Mouse (Mus musculus) CD8-positive naive resting alpha-beta T cell, adult 2 months (primary cell): Measurements from ENCODE around the gene S1pr5.
"Not testable (repeated sequence)": the region's sequence is repeated elsewhere in the genome, so short reads cannot be mapped to it uniquely, and the experiment has no call there.

Source experiments
- DNase-seq, 2 experiments: peaks; one replicate each; pipeline ENCODE4 v3.0.0; 2022; ENCODE audit warnings: low read depth in 2 of 2, low spot score in 2 of 2

The S1pr5 gene

GRCm38 (mm10) chr9:21238004-21238732 lies 10.1 kb downstream of the S1pr5 start:
- no peak for DNase-seq

GRCm38 (mm10) chr9:21237368-21238003 lies 10.8 kb downstream of the S1pr5 start:
- DNase-seq, result no peak

DNA sequence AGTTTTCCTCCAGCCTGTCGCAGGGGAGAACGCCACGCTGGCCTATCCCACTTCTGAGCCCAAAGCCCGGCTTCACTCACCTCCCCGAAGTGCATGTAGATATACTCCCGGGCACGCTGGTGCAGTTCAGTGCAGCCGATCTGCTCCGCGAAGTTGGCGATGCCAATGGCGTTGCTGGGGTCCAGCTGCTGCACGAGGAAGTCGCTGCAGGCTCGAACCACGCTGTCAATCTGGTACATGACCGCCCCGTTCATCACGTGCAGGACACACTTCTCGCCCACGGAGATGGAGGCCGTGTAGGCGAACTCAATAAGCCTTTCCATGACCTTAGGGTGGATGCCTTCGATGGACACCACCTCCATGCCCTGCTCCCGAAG lies 11.3 kb downstream of the S1pr5 start:
- DNase-seq, result no peak

GRCm38 (mm10) chr9:21235341-21235740 lies 12.9 kb downstream of the S1pr5 start:
- no peak for DNase-seq

DNA sequence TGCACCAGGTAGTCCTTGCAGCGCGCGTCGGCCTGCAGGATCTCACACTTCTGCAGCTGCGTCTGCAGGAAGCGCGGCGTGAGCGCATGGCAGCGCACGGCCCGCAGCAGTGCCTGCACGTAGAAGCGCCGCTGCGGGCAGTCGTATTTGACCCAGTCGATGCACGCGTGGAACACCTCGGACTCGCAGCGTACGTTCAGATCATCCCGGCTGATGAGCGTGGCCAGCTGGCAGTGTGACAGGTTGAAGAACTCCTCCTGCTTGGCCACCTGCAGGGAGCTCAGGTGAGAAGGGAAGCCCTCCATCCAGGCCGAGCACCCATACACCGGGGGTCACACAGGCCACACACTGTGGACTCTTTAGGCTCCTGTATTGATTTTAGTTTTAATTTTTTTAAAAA lies 14.4 kb downstream of the S1pr5 start:
- DNase-seq, result no peak

DNA sequence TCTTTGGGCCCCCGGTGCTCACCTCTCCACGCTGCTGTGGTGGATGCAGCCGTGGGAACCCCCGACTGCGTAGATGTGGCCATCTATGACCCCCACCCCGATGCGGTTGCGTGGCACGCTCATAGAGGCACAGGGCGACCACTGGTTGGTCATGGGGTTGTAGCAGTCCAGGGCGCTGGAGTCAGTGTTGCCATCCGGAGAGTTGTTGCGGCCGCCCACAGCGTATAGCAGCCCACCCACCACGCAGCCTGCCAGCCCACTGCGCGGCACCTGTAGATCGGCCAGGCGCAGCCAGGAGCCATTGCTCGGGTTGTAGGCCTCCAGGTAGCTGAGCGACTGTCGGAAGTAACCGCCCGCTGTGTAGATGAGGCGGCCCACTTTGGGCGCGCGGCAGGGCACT lies 14.9 kb downstream of the S1pr5 start:
- no peak for DNase-seq

DNA sequence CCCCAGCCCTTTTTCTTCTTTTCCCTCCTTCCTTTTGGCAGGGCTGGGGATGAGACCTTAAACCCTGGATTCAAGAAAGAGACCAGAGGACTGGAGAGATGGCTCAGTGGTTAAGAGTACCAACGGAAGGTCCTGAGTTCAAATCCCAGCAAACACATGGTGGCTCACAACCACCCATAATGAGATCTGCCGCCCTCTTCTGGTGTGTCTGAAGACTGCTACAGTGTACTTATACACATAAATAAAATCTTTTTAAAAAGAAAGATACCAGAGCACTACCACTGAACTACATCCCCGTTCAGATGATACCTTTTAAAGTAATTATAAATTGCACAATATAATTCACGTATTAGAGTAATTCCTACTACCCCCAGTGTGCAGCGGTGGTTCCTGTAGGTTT lies 15.4 kb downstream of the S1pr5 start:
- no peak for DNase-seq

- DNase-seq, result no peak
Observed at GRCm38 (mm10) chr9:21231551-21231950, 16.7 kb downstream of the S1pr5 start.

GRCm38 (mm10) chr9:21227342-21227741 lies 20.9 kb downstream of the S1pr5 start:
- DNase-seq, result no peak

DNA sequence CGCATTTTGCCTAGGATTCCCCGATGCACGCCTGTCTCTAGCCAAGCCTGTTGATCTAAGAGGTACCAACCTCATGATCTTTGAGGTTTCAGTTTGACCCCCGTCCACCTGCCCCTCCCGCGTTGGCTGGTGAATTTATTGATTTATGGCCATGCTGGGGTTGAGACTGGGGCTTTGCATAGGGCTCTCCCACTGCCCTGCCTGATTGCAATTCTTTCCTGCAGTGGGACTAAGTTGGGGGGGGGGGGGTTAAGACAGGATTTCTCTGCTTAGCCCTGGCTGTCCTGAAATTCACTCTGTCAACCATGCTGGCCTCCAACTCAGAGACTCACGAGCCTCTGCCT lies 22.9 kb downstream of the S1pr5 start:
- no peak for DNase-seq

GRCm38 (mm10) chr9:21224576-21225414 lies 23.4 kb downstream of the S1pr5 start:
- DNase-seq, result no peak

DNA sequence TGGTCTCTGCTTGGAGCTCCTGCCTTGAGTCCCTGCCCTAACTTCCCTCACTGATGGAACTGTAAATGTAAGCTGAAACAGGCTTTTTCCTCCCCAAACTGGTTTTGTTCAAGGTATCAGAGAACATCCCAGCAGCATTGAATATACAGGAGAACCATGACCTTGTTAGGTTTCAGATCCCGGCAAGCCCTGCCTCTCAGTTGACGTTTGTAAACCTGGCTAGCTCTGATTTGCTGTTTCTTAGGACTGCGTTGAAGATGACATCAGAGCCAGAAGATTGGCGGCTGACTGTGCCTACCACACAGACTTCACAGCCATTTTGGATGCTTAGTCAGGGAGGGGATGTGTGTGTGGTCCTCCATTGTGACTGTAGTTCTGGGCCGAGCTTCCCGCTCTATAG lies 24.3 kb downstream of the S1pr5 start:
- no peak for DNase-seq

GRCm38 (mm10) chr9:21223490-21223889 lies 24.8 kb downstream of the S1pr5 start:
- not testable (repeated sequence) for DNase-seq

GRCm38 (mm10) chr9:21221383-21221929 lies 26.8 kb downstream of the S1pr5 start:
- peak; percentile 47 to 67 for DNase-seq

- peak; percentile 90 to 92 for DNase-seq
Observed at GRCm38 (mm10) chr9:21220490-21221382, 27.5 kb downstream of the S1pr5 start.

- no peak for DNase-seq
Observed at GRCm38 (mm10) chr9:21219820-21220219, 28.4 kb downstream of the S1pr5 start.

GRCm38 (mm10) chr9:21216050-21216841 lies 32.0 kb downstream of the S1pr5 start:
- no peak for DNase-seq

DNA sequence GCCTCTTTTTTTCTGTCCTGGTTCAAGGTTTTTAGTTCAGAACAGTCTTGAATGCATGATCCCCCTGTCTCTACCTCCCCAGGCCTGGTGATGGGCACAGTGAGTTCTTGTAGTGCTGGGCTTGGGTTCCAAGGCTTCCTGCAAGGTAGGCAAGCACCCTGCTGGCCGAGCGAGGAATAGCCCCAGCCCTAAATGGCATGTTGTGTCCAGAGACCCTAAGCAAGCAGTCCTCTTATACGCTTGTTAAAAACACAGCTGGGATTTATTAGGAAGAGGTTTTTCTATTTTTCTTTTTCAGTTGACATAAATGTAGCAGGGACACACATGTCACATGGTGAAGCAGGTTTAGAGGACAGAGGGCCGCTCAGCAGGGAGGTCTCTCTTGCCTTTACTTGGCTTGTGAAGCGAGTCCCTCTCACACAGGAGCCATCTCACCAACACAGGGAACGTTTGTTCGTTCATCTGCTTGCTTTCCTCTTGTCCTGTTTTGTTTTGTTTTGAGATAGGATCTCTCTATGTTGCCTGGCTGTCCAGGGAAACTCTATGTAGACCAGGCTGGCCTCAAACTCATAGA lies 34.5 kb downstream of the S1pr5 start:
- DNase-seq, result no peak

DNA sequence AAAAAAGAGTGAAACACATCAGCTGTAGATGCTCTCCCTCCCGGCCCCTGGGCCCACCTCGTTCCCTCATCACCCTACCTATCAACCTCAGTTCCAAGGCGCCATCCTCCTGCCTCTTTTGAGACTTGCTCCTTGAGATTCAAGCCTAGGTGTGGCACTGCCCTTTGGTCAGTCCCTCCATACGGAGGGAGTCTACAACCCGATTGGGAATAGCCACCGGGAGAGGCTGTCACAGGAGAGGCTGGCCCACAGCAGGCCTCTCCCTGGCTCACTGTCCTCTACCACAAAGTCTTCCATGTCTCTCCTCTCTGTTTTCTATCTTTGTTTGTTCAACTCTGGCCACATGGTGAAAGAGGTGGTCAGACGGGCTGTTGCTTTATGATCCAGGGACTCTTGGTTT lies 36.6 kb downstream of the S1pr5 start:
- no peak for DNase-seq

DNA sequence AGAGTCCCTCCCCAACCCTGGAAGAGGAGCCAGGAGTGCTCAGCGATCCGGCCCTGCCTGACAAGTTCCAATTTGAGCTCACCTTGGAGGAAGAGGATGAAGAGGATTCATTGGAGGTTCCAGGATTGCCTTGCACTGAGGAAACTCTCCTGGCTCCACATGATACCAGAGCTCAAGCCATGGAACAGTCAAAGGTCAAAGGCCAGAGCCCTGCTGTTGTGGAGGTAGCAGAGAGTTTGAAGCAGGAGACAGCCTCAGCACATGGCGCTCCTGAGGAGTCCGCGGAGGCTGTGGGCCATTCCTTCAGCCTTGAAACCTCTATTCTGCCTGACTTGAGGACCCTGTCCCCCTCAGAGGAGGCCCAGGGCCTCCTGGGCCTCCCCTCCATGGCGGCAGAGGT lies 37.4 kb downstream of the S1pr5 start:
- DNase-seq, result no peak
